Mouse (Mus musculus): ENCODE results near the gene Rfc4.
"Not testable (repeated sequence)": the region's sequence is repeated elsewhere in the genome, so short reads cannot be mapped to it uniquely, and the experiment has no call there.

DNA sequence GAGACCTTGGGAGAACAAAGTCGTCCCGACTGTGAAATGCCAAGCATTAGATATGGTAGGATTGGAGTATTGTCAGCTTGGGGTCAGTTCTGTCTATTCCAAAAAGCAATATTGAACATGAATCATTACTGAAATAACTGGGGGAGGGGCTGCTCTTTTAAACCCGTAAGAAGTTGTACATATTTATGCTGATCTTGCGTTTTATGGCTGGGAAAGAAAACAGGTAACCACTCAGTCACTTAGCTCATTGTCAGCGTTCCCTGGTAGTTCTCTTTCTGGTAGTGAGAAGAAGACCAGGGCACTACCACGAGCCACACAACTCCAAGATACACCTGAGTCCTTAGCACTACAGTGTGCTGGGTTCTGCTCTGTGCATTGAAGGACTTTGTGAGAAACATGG lies 50.0 kb downstream of the Rfc4 start:
- TF ChIP-seq CTCF (IDR thresholded peaks at IDR 0.05; ENCODE audit: borderline replicate concordance, insufficient read depth, low read depth, low read length); POLR2A (IDR thresholded peaks at IDR 0.05; ENCODE audit: borderline replicate concordance, insufficient read depth, low read length): not testable (repeated sequence)
